Mouse (Mus musculus): ENCODE measurements around the gene Thsd7b. TPM values are rescaled to one million over a fixed set of nuclear protein-coding genes. Genes with fewer than 3 reads are reported as not detected.
A peak's percentile ranks its signal among the peaks of the same experiment; 100 is the strongest.

The Thsd7b gene
- polyA plus RNA-seq, 1 experiment from 2014 or later: 0.69 TPM

DNA sequence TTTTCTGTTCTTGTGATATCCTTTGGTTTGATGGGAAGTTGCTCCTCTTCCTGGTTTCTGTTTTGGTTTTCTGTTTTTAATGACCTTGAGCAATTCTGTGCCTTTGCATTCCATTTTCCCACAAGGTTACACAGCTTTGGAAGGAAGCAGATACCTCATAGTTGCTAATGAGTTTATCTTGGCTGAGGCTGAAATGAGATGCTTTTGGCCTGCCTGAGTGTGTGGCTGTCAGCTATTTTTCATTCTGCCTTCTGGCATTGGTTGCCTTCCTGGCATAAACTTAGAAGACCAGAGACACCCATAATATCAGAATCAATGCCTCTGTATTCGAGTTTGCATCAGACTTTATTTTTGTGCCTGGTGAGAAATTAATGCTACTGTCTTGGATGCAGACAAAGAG is 614.8 kb downstream of the Thsd7b start:
- Histone ChIP-seq H3K27me3 (ENCODE audit: control insufficient read depth, insufficient read depth, low read length) (no peaks in the 10 kb centered on the region), H3K36me3 (ENCODE audit: control insufficient read depth, insufficient read depth, low read length) (no peaks in the 10 kb centered on the region), H3K4me1 (ENCODE audit: control insufficient read depth, insufficient read depth, low read length) (no peaks in the 10 kb centered on the region), H3K27ac (ENCODE audit: low read depth, low read length) (no peak overlapping the region), H3K4me2 (replicated peaks; ENCODE audit: low read depth, low read length) (no peak overlapping the region), H3K9ac (ENCODE audit: low read depth, low read length) (no peak overlapping the region), H3K9me3 (ENCODE audit: control insufficient read depth, low read length) (no peaks in the 10 kb centered on the region), H3K4me3 (ENCODE audit: low read length) (no peak overlapping the region)
- no peak for ATAC-seq (ENCODE audit: low FRiP score, low TSS enrichment)
- WGBS: 85% methylated on average over 1 of the region's 1 CpGs

DNA sequence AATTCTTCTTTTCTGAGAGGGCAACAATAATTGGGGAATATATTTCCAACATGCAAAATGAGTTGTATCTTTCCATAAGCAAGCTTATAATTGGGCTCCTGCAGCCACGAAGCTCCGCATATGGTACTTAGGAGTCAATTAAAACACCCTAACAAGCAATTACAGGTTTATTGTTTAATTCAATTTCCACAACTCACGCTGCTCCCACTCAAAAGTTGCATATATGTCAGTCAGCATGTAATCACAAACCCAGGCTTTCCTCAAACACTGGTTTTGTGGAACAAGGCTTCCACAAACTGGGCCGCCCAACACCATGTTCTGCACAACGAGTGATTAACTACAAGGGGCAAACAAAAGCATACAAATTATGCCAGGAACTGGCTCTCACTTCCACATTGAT is 625.0 kb downstream of the Thsd7b start:
- Histone ChIP-seq H3K27me3 (ENCODE audit: control insufficient read depth, insufficient read depth, low read length) (no peaks in the 10 kb centered on the region), H3K4me1 (ENCODE audit: control insufficient read depth, insufficient read depth, low read length) (no peaks in the 10 kb centered on the region), H3K27ac (ENCODE audit: low read depth, low read length) (no peak overlapping the region), H3K4me2 (replicated peaks; ENCODE audit: low read depth, low read length) (no peak overlapping the region), H3K4me3 (ENCODE audit: low read length) (no peak overlapping the region), H3K9me3 (ENCODE audit: control insufficient read depth, low read length) (no peaks in the 10 kb centered on the region), H3K9ac (ENCODE audit: low read depth, low read length) (no peak overlapping the region), H3K36me3 (ENCODE audit: control insufficient read depth, insufficient read depth, low read length) (no peaks in the 10 kb centered on the region)
- WGBS: 84% methylated on average over 5 of the region's 5 CpGs
- ATAC-seq (ENCODE audit: low FRiP score, low TSS enrichment): no peak

DNA sequence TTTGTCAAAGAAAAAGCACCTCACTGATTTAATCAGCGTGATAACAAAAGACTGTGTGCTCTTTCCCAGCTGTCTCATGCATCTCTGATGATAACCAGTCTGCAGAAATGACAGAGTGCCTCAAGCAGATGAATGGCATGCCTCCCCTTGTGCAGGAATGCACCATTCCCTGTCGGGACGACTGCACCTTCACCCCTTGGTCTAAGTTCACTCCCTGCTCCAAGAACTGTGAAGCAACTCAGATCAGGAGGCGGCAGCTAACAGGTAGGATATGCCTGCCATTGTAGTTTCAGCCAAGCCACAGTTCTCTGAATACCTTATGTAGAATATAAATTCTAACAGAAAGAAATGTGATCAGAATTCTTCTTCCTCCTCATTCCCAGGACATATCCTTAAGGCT is 642.4 kb downstream of the Thsd7b start:
- H3K4me2 ChIP-seq (replicated peaks; ENCODE audit: low read depth, low read length): no peak overlapping the region
- no peak overlapping the region for H3K27ac ChIP-seq (ENCODE audit: low read depth, low read length)
- H3K27me3 ChIP-seq (ENCODE audit: control insufficient read depth, insufficient read depth, low read length): no peaks in the 10 kb centered on the region
- H3K9ac ChIP-seq (ENCODE audit: low read depth, low read length): no peak overlapping the region
- H3K4me1 ChIP-seq (ENCODE audit: control insufficient read depth, insufficient read depth, low read length): no peaks in the 10 kb centered on the region
- 43% methylated on average over 4 of the region's 4 CpGs for WGBS
- no peak overlapping the region for H3K4me3 ChIP-seq (ENCODE audit: low read length)
- no peaks in the 10 kb centered on the region for H3K9me3 ChIP-seq (ENCODE audit: control insufficient read depth, low read length)
- ATAC-seq (ENCODE audit: low FRiP score, low TSS enrichment): no peak
- H3K36me3 ChIP-seq (ENCODE audit: control insufficient read depth, insufficient read depth, low read length): no peaks in the 10 kb centered on the region

DNA sequence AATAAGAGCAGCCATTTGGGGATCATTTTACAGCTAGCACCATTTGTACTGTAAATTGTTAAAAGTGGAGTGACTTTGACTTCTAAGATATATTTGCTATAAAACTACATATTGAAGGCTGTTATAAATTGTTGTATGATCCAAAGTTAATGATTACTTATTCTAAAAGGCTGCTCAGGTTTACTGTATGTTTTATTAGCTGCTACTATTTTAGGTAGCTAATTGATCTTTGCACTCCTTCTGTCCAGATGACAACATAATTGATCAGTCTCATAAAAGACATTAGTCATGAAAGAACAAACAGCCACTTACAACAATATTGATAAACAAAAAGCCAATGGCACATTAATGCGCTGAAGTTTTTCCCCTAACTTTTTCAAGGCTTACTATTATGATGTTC is 644.5 kb downstream of the Thsd7b start:
- no peak for ATAC-seq (ENCODE audit: low FRiP score, low TSS enrichment)
- H3K27ac ChIP-seq (ENCODE audit: low read depth, low read length): no peak overlapping the region
- WGBS: 88% methylated on average over 1 of the region's 1 CpGs
- H3K36me3 ChIP-seq (ENCODE audit: control insufficient read depth, insufficient read depth, low read length): no peaks in the 10 kb centered on the region
- H3K4me3 ChIP-seq (ENCODE audit: low read length): no peak overlapping the region
- H3K4me1 ChIP-seq (ENCODE audit: control insufficient read depth, insufficient read depth, low read length): no peaks in the 10 kb centered on the region
- H3K9ac ChIP-seq (ENCODE audit: low read depth, low read length): no peak overlapping the region
- H3K27me3 ChIP-seq (ENCODE audit: control insufficient read depth, insufficient read depth, low read length): no peaks in the 10 kb centered on the region
- H3K4me2 ChIP-seq (replicated peaks; ENCODE audit: low read depth, low read length): no peak overlapping the region
- no peaks in the 10 kb centered on the region for H3K9me3 ChIP-seq (ENCODE audit: control insufficient read depth, low read length)

DNA sequence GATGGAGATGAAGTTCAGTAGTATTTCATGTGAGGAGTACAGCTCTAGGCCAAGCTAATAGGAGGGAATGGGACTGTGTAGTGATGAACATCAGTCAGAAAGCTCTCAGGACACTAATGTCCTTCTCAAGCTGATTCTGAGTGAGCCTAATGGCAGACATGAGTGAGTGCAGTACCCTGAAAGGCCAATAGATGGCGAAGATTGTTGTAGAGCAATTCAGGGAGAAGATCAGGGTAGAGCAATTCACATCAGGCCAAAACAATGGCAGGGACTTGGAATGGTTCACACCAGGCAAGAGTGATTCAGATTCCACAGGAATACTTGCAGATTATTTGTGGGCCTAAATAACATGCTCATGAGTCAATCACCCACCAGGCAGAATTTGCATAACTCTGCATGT is 646.3 kb downstream of the Thsd7b start:
- Histone ChIP-seq H3K27me3 (ENCODE audit: control insufficient read depth, insufficient read depth, low read length) (no peaks in the 10 kb centered on the region), H3K9me3 (ENCODE audit: control insufficient read depth, low read length) (no peaks in the 10 kb centered on the region), H3K4me3 (ENCODE audit: low read length) (no peak overlapping the region), H3K4me1 (ENCODE audit: control insufficient read depth, insufficient read depth, low read length) (no peaks in the 10 kb centered on the region), H3K9ac (ENCODE audit: low read depth, low read length) (no peak overlapping the region), H3K27ac (ENCODE audit: low read depth, low read length) (no peak overlapping the region), H3K4me2 (replicated peaks; ENCODE audit: low read depth, low read length) (no peak overlapping the region), H3K36me3 (ENCODE audit: control insufficient read depth, insufficient read depth, low read length) (no peaks in the 10 kb centered on the region)
- 81% methylated on average over 1 of the region's 1 CpGs for WGBS
- ATAC-seq (ENCODE audit: low FRiP score, low TSS enrichment): no peak

DNA sequence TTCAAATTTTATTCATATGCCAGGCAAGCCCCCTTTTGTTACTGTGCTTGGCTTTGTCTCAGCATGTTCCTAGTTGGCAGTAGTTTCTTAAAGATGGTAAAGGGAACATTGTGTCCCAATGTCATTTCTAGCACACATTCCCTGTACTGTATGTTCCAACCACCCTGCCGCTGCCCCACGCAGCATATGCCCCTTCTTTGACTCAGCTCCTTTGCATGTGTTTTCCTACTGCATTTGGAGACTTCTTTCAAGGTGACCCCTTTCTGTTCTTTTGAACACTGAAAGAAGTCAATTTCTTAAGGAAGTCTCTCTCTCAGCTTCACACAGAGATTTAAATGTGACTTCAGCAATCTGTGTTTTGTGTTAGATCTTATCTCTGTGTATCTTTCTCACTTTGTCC is 657.9 kb downstream of the Thsd7b start:
- no peak for ATAC-seq (ENCODE audit: low FRiP score, low TSS enrichment)
- WGBS: 95% methylated on average over 2 of the region's 2 CpGs
- no peak overlapping the region for H3K4me2 ChIP-seq (replicated peaks; ENCODE audit: low read depth, low read length)
- no peak overlapping the region for H3K27ac ChIP-seq (ENCODE audit: low read depth, low read length)
- peaks cover 3% of the 10 kb centered on the region for H3K9me3 ChIP-seq (ENCODE audit: control insufficient read depth, low read length)
- H3K36me3 ChIP-seq (ENCODE audit: control insufficient read depth, insufficient read depth, low read length): no peaks in the 10 kb centered on the region
- H3K9ac ChIP-seq (ENCODE audit: low read depth, low read length): no peak overlapping the region
- H3K4me1 ChIP-seq (ENCODE audit: control insufficient read depth, insufficient read depth, low read length): no peaks in the 10 kb centered on the region
- no peaks in the 10 kb centered on the region for H3K27me3 ChIP-seq (ENCODE audit: control insufficient read depth, insufficient read depth, low read length)
- H3K4me3 ChIP-seq (ENCODE audit: low read length): no peak overlapping the region

DNA sequence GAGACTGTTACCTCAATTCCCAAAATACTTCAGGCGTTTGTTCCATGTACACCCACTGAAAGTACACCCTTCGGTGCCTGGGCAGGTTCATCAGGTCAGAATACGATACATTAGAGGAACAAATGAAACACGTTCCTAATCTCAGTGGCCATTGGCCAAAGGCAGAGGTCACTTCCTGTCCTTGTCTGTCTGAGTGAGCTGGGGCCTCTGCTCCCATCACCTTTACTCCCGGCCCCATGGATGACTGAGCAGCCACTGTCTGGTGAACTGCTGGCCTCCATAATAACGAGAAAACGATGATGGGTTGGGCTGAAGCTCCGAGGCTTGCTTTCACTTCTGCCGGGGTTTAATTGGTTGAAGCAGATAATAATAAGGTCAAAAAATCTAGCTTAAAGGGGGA is 670.0 kb downstream of the Thsd7b start:
- WGBS: 26% methylated on average over 9 of the region's 9 CpGs

DNA sequence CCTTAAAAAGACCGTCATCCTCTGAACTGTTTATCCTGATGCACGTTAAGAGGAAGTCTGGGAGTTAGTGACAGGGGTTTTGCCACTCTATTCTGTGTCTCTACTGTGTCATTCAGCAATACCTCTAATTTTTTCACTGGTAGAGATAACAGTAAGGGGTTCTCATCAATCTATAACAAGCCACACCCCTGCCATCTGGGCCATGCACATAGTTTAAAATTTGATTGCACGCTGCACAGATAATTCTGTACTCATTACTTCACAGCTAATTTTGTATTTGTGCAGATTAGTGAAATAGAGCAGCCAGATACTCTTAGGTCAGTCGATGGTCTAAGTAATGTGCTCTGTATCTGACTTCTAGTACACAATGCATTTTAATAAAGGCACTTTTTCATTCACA is 673.9 kb downstream of the Thsd7b start:
- Histone ChIP-seq H3K27ac (ENCODE audit: low read depth, low read length) (no peak overlapping the region), H3K4me2 (replicated peaks; ENCODE audit: low read depth, low read length) (no peak overlapping the region), H3K27me3 (ENCODE audit: control insufficient read depth, insufficient read depth, low read length) (no peaks in the 10 kb centered on the region), H3K9me3 (ENCODE audit: control insufficient read depth, low read length) (no peaks in the 10 kb centered on the region), H3K9ac (ENCODE audit: low read depth, low read length) (no peak overlapping the region), H3K36me3 (ENCODE audit: control insufficient read depth, insufficient read depth, low read length) (no peaks in the 10 kb centered on the region), H3K4me3 (ENCODE audit: low read length) (no peak overlapping the region), H3K4me1 (ENCODE audit: control insufficient read depth, insufficient read depth, low read length) (peaks cover 4% of the 10 kb centered on the region; the same call in 1 of the 2 replicates)
- 73% methylated on average over 4 of the region's 4 CpGs for WGBS
- ATAC-seq (ENCODE audit: low FRiP score, low TSS enrichment): no peak

More for the DNA sequence above, 670.0 kb downstream of the Thsd7b start:
- Histone ChIP-seq H3K9me3 (ENCODE audit: control insufficient read depth, low read length) (no peaks in the 10 kb centered on the region), H3K4me3 (ENCODE audit: low read length) (no peak overlapping the region), H3K36me3 (ENCODE audit: control insufficient read depth, insufficient read depth, low read length) (no peaks in the 10 kb centered on the region), H3K27ac (ENCODE audit: low read depth, low read length) (no peak overlapping the region), H3K4me2 (replicated peaks; ENCODE audit: low read depth, low read length) (no peak overlapping the region), H3K27me3 (ENCODE audit: control insufficient read depth, insufficient read depth, low read length) (no peaks in the 10 kb centered on the region), H3K4me1 (ENCODE audit: control insufficient read depth, insufficient read depth, low read length) (peaks cover 4% of the 10 kb centered on the region; the same call in 1 of the 2 replicates), H3K9ac (ENCODE audit: low read depth, low read length) (no peak overlapping the region)
- peak; percentile 84; the same call in 1 of the 2 replicates for ATAC-seq (ENCODE audit: low FRiP score, low TSS enrichment)

DNA sequence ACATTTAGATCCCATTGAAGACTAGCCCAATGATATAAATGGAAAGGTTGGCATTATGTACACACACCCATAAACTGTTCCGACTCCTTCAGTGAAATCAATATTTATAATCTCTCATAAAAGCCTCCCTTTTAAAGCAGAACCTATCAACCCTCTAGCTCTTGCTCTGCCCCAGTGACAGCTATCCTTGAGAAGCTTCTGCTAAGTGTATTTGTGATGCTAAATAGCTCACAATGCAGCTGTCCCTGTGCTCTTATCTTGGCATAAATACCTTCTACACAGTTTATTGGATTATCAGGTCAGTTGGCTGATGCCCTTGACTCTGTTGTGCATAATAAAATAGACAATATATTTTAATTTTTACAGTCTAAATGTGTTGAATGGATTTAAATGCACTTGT is 682.4 kb downstream of the Thsd7b start:
- Histone ChIP-seq H3K27me3 (ENCODE audit: control insufficient read depth, insufficient read depth, low read length) (no peaks in the 10 kb centered on the region), H3K4me2 (replicated peaks; ENCODE audit: low read depth, low read length) (no peak overlapping the region), H3K4me3 (ENCODE audit: low read length) (no peak overlapping the region), H3K9ac (ENCODE audit: low read depth, low read length) (no peak overlapping the region), H3K4me1 (ENCODE audit: control insufficient read depth, insufficient read depth, low read length) (no peaks in the 10 kb centered on the region), H3K27ac (ENCODE audit: low read depth, low read length) (no peak overlapping the region), H3K36me3 (ENCODE audit: control insufficient read depth, insufficient read depth, low read length) (no peaks in the 10 kb centered on the region), H3K9me3 (ENCODE audit: control insufficient read depth, low read length) (no peaks in the 10 kb centered on the region)
- no peak for ATAC-seq (ENCODE audit: low FRiP score, low TSS enrichment)
- 56% methylated on average over 1 of the region's 1 CpGs for WGBS

DNA sequence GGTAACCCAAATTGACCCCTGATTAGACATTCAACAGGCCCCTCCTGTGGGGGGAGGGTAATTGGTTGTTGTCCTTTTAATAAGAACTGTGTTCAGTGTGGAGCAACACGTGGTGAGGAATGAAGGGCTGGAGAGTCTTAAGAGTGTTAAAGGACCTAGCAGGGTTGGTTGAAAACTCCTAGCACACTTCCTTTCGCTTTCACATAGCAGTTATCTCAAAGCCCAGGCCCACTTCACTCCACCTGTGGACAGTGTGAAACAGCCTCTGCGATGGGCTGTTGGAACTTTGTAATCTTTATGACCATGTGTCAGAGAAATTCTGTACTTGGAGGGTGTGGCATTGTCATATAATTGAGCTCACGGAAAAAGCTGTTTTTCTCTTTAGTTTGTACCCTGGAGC is 683.5 kb downstream of the Thsd7b start:
- no peak for ATAC-seq (ENCODE audit: low FRiP score, low TSS enrichment)

More for the DNA sequence above, 683.5 kb downstream of the Thsd7b start:
- Histone ChIP-seq H3K9ac (ENCODE audit: low read depth, low read length) (no peak overlapping the region), H3K4me3 (ENCODE audit: low read length) (no peak overlapping the region), H3K27ac (ENCODE audit: low read depth, low read length) (no peak overlapping the region), H3K36me3 (ENCODE audit: control insufficient read depth, insufficient read depth, low read length) (no peaks in the 10 kb centered on the region), H3K27me3 (ENCODE audit: control insufficient read depth, insufficient read depth, low read length) (no peaks in the 10 kb centered on the region), H3K4me1 (ENCODE audit: control insufficient read depth, insufficient read depth, low read length) (no peaks in the 10 kb centered on the region), H3K4me2 (replicated peaks; ENCODE audit: low read depth, low read length) (no peak overlapping the region), H3K9me3 (ENCODE audit: control insufficient read depth, low read length) (no peaks in the 10 kb centered on the region)
- WGBS: 63% methylated on average over 4 of the region's 4 CpGs
